ENCODE assay signal across 10 mouse cellular contexts in genomic region chr4:86031041-86031440, GRCm38 (mm10).
DNase-seq lines count a peak whose midpoint lies in the region; ATAC-seq and TF ChIP-seq lines count a peak whose summit lies in the region.
"Had no signal": no experiment of that assay in that cellular context is flagged by ENCODE, and none has a peak within 500 bp of the region (broad histone marks: within the 10 kb centered on the region; RNA-seq: fewer than 3 reads in every experiment).

No protein-coding gene starts in this region.

- no peaks in the 10 kb centered on the region for H3K9me3 ChIP-seq in hindbrain, postnatal 0 days (ENCODE audit: low read length)
- H3K9me3 ChIP-seq in hindbrain, embryonic 10.5 days: no peaks in the 10 kb centered on the region

- DNase-seq in hindbrain, postnatal 0 days (ENCODE audit: low spot score): peak; percentile 18
- DNase-seq in hindbrain, embryonic 10.5 days (ENCODE audit: low spot score): no peak
- peak; percentile 80 for DNase-seq in adrenal gland, postnatal 10 days
- DNase-seq in gastrocnemius, postnatal 36 days: peak; percentile 43 to 60
- DNase-seq in lung, postnatal 14 days: peak; percentile 24
- no peak for DNase-seq in neural tube, embryonic 10.5 days (ENCODE audit: extremely low spot score, low spot score)
- no peak for DNase-seq in left cerebral cortex, postnatal 36 days (ENCODE audit: low spot score in 2 of 2)
- DNase-seq: cerebellum, adult 8-10 months; kidney, adult 18-20 months had no signal

- 0 out of 2 replicates have a peak overlapping the region, but pooled peaks have one; percentile 8 for H3K4me2 ChIP-seq in hindbrain, postnatal 0 days (ENCODE audit: low read depth, low read length)

- 9% methylated on average over 8 of the region's 8 CpGs for WGBS in hindbrain, postnatal 0 days
- 16% methylated on average over 8 of the region's 8 CpGs for WGBS in hindbrain, embryonic 10.5 days

- intact Hi-C loops in gastrocnemius, postnatal 36 days (cut with DNase I): no loop called here
- intact Hi-C loops in left cerebral cortex, postnatal 36 days (cut with DNase I): no loop called here

- H3K9ac ChIP-seq in hindbrain, postnatal 0 days (replicated peaks; ENCODE audit: low read length): no peak overlapping the region

- H3K4me3 ChIP-seq in hindbrain, postnatal 0 days (ENCODE audit: low read length): no peak overlapping the region
- no peak overlapping the region for H3K4me3 ChIP-seq in hindbrain, embryonic 10.5 days
- H3K4me3 ChIP-seq: erythroblast, embryonic 14.5 days had no signal

- H3K4me1 ChIP-seq in hindbrain, postnatal 0 days (ENCODE audit: insufficient read depth, low read length): peaks cover 4% of the 10 kb centered on the region
- H3K4me1 ChIP-seq in hindbrain, embryonic 10.5 days (replicated peaks): peaks cover 11% of the 10 kb centered on the region

- H3K27me3 ChIP-seq in hindbrain, postnatal 0 days (ENCODE audit: insufficient read depth, low read length): no peaks in the 10 kb centered on the region
- H3K27me3 ChIP-seq in hindbrain, embryonic 10.5 days (ENCODE audit: insufficient read depth, poor library complexity, severe bottlenecking): no peaks in the 10 kb centered on the region

- no peak for ATAC-seq in hindbrain, postnatal 0 days

- H3K36me3 ChIP-seq in hindbrain, postnatal 0 days (ENCODE audit: insufficient read depth, low read length): no peaks in the 10 kb centered on the region
- no peaks in the 10 kb centered on the region for H3K36me3 ChIP-seq in hindbrain, embryonic 10.5 days

- TF ChIP-seq CTCF in hindbrain, postnatal 0 days (IDR thresholded peaks at IDR 0.05; ENCODE audit: low read depth): no peak

- H3K27ac ChIP-seq in hindbrain, postnatal 0 days: no peak overlapping the region
- no peak overlapping the region for H3K27ac ChIP-seq in hindbrain, embryonic 10.5 days

Comparison
In these comparisons a context has a peak if more than half of its experiments do, and no peak if none do; other contexts are left out.
1. DNase-seq: peak in hindbrain, postnatal 0 days (single experiment), adrenal gland, postnatal 10 days (single experiment), gastrocnemius, postnatal 36 days (2 of 2) and lung, postnatal 14 days (single experiment); none in hindbrain, embryonic 10.5 days (single experiment), neural tube, embryonic 10.5 days (single experiment) and left cerebral cortex, postnatal 36 days (0 of 2).